Mouse (Mus musculus) testis, postnatal 10 days (tissue): ENCODE measurements around the gene Gmppa.

Source experiments
- DNase-seq: peaks from one replicate; pipeline ENCODE4 v3.0.0; 2021; ENCODE audit warnings: low spot score

Gmppa gene

DNA sequence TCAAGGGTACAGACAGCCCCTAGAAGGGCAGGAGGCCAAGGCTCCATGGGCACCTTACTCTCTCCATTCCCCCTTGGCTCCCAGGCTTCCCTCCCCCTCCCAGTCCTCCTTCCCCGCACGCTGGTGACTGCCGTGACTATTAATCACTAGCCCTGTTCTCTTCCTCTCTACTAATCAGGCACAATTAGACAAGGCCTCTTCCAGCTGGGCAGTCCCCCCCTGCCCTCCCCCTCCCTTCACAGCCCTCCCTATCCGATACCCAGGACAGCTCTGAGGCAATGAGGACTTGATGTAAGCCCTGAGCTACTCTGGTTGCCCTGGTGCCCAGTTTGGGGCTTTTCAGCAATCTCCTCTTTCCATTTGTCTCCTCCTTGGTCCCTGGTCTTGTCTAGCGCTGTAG is 20.2 kb downstream of the Gmppa start:
- DNase-seq: no peak

GRCm38 (mm10) chr1:75456746-75457564 is 21.2 kb downstream of the Gmppa start:
- peak; percentile 67 for DNase-seq

DNA sequence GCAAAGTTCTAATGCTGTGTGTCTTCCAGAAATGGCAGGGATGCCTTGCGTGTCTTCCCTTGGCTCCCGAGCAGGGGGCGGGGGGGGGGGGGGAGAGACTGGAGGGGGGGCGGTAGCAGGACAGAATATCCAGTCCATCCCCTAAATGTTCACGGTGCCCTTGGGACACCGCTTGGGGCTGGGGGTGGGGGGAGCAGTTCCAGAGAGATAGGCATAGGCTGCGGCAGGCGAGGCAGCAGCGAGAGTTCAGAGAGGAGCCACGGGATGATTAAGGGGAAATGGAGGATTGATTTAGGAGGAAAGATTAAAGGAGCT is 21.9 kb downstream of the Gmppa start:
- DNase-seq: no peak

DNA sequence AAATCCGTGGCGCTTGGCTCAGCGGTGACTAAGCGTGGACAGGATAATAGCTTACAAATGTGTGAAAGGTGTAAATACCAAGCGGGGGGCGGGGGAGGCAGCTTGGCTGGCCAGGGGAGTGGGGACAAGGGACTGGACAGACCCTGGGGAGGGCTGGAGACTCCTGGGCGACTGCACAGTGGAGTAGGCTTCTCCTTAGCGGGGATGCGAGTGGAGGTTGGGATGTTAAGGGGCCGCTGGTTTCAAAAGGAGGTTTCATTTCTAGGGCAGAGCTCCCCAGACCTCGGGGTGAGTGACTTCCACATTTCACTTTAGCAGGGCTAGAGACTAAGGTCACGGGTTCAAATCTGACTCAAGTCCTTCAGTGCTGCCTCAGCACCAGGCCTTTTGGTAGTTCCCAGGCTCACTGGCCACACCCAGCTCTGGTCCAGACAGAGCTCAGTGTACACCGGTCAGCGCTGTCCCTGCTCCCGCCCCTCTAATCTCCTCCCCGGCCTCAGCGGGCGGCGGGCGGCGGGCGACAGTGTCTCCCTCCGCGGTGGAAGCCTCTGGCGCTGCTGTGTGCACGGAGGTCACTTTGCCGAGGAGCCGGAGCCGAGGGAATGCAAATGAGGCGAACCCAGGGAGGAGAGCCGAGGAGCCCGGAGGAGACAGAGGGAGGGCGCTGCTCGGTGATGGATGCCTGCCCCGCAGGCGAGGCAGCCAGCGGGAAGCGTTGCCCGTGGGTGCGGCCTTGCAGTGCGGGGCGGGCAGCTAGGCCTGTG is 22.5 kb downstream of the Gmppa start:
- peak; percentile 64 for DNase-seq

DNA sequence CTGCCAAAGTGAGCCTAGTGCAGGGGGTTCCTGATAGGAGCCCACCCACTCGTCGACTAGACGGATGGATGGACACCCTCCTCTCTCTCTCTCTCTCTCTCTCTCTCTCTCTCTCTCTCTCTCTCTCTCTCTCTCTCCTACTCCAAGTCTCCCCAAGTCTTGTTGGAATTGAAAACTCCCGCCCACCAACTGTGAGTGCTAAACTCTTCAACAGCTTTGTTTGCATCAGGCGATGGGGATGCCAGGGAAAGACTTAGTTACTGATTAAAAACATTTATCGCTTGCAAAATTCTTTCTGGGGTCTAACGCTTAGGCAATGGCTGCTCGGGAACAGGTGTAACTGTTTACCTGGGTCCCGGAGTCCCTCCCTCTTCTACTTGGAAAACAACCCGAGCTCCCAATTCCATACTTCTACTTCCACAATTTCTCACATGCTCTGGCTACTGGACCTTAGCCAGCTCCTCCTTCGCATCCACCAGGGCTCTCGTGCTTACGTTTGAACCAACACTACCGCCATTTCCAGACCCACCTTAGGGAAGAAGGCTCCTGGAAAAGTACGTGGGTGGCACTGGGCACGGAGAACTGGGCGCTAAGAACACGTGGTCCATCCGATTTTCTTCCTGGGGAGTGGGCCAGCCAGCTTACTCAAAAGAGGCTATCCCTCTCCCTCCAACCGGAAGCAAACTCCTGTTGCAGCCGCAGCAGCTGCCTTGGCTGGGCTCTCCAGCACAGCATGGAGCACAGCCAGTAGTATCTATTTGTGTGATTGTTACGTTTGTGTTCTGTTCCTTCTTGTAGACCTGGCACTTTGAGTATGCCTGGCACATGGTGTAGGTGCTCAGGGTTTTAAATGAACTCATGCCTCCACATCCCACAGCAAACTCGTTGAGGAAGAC is 23.3 kb downstream of the Gmppa start:
- DNase-seq: peak; percentile 60

DNA sequence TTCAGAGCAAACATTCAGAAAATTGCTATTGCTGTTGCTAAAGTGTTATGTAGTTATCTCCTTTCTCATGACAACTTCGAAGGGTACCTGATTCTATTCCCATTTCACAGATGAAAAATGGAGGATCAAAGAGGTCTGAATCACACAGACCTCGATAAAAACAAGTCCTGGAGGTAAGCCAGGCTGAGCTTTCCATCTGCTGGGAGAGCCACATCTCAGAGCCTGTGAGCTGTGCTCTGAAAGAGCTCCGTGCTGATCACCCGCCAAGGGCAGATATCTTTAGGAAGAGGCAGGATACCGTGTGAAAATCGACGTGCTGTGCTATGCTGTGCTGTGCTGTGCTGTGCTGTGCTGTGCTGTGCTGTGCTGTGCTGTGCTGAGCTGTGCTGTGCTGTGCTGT is 24.6 kb downstream of the Gmppa start:
- no peak for DNase-seq

DNA sequence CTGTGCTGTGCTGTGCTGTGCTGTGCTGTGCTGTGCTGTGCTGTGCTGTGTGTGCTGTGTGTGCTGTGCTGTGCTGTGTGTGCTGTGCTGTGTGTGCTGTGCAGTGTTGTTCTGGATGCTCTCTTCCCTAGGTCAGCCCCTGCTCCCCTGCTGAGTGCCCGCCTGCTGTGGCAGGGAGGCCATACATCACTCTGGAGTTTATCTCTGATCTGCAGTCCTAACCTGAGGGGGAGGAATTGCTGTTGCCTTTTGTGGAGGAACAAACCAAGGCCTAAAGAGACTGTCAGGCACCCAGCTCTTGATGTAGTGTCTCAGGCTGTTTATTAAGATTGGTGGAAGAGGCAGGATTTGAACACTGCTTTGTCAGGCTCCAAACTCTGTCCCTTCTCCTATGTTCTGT is 26.9 kb downstream of the Gmppa start:
- no peak for DNase-seq

GRCm38 (mm10) chr1:75463652-75464204 is 28.0 kb downstream of the Gmppa start:
- DNase-seq: no peak

GRCm38 (mm10) chr1:75467215-75467927 is 31.6 kb downstream of the Gmppa start:
- peak; percentile 86 for DNase-seq

- DNase-seq: peak; percentile 64
These were observed 33.6 kb downstream of the Gmppa start for GRCm38 (mm10) chr1:75469287-75469825.

- DNase-seq: no peak
These were observed 40.7 kb downstream of the Gmppa start for GRCm38 (mm10) chr1:75476441-75476840.

DNA sequence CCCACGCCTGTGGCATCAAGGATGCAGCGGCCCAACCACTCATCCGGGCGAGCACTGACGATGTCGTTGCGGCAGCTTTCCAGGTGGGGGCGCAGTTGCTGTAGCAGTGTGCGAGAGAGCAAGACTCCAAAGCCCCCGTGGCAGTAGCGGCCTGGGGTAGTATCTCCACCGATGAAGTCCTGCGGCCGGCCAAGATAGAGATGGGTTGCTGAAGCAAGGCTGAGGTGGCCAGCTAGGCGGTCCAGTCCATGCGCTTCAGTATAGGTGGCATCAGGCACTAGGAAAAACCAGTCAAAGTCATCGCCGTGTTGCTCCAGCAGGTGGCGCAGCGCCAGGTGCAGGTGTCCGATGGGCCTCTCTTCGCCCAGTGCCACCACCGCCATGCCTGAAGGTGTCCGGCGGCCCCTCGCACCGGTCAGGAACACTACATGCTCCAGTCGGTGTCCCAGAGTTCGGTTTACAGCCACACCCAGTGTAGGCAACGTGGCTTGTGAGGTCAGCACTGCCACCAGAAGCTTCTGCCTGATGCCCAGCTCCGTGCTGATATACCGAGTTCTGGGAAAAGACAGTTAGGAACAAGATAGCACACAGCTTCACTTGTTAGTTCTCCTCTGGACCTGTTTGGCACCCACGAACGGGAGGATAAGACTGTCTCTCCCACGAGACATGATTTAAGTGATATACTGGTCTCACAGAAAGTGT is 41.7 kb downstream of the Gmppa start:
- DNase-seq: peak; percentile 90

DNA sequence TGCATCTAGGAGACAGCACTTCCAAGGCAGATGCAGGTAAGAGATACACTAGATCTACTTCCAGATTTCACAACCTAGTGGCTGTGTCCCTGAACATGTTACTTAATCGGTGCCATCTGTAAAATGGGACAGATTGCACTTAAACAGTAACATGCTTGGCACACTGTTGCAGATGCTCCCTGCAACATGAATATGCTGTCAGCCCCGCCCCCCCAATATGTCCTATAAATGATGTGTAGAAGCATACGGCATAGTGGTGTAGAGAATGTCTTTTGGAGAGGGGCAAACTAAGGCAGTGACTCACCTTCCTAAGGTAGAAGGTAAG is 42.2 kb downstream of the Gmppa start:
- no peak for DNase-seq

GRCm38 (mm10) chr1:75478497-75478896 is 42.8 kb downstream of the Gmppa start:
- no peak for DNase-seq

GRCm38 (mm10) chr1:75478916-75479634 is 43.3 kb downstream of the Gmppa start, which contains the start of the genes Chpf and Tmem198:
Gene Chpf (minus strand): TSS chr1:75479307.
Gene Tmem198 (plus strand): TSS chr1:75479532.
- DNase-seq: peak; percentile 96

GRCm38 (mm10) chr1:75479635-75479989 is 43.9 kb downstream of the Gmppa start:
- no peak for DNase-seq

- no peak for DNase-seq
These were observed 44.3 kb downstream of the Gmppa start for GRCm38 (mm10) chr1:75480036-75480435.

GRCm38 (mm10) chr1:75480735-75481134 is 45.0 kb downstream of the Gmppa start:
- DNase-seq: no peak

DNA sequence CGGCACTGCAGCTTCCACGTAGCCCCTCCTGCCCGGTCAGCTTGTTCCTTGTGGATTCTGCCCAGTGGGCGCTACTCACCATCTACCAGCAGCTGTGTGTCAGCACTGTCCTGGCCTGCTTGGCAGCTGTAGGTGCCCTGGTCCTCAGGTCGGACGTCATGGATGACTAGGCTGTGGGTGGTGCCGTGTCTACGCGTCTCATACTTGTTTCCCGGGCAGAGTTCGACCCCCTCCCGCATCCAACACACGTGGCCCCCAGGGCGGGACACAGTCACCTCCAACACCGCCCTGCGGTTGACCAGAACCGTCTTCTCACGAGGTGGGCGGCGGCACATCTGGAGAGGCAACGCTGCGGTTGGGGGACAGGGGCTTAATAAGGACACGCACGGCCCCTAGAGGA is 50.8 kb downstream of the Gmppa start:
- no peak for DNase-seq

DNA sequence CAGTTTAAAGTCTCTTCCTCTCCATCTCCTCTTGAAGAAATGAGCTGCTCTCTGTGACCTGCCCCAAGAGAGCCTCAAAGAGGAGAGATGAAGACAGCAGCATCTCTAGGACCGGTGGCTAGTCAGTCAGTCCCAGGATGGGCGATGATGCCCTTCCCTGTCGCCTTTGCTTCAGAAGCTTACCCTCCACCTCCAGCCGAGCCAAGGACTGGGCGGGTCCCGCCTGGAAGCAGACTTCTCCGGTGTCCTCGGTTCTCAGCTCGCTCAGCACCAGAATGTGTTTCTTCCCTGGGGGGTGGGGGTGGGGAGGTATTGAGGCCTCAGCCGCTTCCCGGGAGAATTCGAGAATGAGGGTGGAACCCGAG is 51.3 kb downstream of the Gmppa start:
- no peak for DNase-seq
